Mouse (Mus musculus): ENCODE data around the gene Sfmbt2.

Sfmbt2 gene

DNA sequence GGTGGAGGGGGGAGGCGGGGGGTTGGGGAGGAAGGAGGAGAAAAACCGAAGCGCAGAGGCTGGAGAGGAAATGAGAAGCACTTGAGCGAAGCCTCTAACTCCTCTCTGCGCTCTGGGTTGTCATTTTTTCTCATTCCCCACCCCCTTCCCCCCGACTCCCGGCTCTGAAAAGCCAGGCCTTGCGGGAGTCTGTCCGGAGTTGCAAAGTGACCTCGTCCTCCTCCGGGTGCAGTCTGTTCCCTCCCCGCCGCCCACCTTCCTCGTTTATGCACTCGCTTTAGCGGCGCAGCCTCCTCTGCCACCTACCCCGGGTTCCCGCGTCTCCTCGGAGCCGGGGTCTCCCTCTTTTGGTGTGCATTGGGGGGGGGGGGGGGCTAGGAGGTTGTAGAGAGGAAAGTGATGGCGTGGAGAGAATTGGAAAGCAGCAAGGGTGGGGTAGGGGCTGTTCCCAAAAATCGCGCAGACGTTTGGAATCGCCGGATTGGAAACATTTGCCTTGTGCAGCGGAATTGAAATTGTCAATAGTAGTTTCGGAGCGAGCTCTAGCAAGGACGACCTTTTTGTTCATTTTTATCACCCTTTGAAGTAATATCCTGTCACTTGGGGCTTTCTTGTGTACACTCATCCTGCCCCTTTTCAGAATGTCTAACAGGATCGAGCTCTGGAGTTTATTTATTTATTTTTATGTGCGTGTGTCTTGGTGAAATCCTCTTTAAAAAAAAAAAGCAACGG is 2.6 kb downstream of the Sfmbt2 start:
- no peak for DNase-seq (ENCODE audit: low spot score)

DNA sequence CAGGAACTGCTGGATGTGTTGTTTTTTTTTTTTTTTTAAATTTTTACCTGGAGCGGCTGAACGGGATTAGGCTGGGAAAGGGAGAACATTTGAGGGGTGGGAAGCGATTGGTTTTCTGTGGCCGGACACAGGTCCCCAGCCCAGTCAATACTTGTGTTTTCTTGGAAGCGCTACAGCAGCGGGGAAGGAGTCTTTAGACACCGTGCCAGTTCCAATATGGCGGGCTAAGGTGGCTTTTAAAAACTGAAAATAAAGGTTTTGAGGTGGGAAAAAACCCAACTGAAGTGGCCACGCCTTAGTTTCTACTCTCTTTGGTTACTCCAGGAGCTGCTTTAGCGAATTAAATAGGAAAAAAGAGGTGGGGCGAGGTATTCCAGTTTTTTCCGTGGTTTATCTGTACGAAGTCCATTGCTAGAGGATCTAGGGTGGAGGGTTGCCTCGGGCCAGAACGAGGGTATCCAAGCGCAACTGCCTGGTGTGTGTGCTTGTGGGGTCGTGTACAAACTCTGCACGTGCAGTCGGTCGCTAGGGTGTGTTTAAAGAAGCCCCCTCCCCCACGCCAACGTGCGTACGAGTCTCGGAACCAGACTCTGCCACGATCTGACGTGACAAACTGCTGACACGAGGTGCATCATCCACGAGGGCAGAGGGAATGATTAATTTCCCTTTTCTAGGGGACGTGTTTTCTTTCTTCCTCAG is 3.3 kb downstream of the Sfmbt2 start:
- DNase-seq (ENCODE audit: low spot score) = no peak

DNA sequence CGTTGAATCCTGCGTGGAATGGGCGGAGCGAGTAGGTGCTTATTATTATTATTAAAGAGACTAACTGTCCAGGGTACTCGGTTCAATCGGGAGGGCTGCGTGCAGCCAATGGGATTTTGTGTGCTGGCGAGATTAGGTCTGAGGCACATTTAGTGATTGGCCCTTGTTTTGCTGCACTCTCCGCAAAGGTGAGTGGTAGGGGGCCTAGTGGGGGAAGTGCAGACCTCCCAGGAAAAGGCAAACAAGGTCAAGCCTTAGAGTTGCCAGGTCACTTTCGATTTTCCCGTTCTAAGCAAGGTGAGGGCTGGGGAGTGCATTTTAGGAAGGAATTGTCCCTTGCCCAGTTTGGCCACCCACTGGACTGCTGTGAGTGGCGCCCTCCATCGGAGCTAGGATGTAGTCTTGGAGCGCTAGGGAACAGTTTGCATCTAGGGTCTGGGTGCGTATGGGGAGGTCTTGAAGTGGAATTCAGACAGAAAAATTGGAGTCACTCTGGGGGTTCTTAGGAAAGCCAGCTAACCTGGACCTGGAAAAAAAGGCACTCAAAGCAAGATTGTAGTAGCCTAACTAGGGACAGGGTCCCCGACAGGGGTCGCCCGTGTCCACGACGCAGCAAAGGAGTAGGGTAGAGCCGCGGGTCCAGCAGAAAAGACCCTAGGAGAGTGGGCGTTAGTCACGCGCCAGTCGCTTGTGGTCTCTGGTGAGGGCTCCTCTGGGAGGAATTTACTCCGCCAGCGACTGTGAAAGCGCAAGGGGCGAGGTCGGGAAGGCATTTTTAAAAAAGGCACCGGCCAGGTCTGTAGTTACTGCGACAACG is 4.1 kb downstream of the Sfmbt2 start:
- DNase-seq (ENCODE audit: low spot score) = peak; percentile 21

DNA sequence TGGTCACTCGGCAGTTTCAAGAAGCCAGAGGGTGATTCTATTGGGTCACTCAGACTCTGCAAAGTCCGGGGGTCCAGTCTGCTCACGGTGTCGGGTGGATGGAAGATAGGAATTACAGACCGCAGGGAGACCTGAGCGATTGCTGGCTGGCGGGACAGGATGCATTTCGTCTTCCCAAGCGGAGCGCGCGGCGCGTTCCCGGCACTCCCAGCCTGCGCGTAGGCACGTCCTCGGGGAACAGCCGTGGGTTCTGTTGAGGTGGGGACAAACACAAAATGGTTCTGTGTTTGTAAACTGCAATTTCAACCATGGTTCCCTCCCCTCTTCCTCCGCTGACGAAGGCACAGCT is 4.7 kb downstream of the Sfmbt2 start:
- no peak for DNase-seq (ENCODE audit: low spot score)

DNA sequence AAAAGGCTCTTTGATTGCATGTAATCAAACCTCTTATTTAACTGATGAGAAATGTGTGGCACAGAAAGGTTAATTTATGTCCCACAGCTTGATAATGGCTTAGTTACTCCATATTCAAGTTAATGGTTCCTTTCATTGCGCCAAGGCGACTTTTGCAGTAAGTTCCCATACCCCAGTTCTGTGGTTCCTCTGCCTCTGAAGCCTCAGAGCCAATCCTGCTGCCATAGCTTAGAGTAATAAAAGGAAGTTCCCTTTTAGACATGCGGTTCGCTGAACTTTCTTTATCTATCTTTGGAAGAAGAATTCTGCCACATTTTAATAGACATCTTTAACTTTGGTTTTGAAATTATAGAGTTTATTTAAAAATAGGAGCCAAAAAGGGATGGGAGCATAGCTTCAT is 19.7 kb downstream of the Sfmbt2 start:
- DNase-seq (ENCODE audit: low spot score) = no peak

DNA sequence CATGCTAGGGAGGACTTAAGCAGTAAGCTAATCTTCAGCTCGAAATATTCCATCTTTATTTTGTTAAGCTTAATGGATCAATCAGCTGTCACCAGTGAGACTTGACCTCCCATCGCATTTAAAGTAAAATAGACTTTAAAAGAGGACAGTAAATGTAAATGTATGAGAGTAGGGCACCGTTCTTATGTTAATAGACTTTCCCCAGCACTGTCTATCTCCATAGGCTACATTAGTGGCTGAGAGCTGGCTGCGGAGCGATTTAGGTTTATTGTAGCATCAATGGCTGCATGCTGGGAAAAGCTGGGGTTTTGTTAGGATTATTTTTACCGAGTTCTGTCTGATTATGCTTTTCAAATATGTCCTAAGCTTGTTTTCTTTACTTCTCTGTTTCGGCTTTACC is 20.5 kb downstream of the Sfmbt2 start:
- DNase-seq (ENCODE audit: low spot score) = no peak

DNA sequence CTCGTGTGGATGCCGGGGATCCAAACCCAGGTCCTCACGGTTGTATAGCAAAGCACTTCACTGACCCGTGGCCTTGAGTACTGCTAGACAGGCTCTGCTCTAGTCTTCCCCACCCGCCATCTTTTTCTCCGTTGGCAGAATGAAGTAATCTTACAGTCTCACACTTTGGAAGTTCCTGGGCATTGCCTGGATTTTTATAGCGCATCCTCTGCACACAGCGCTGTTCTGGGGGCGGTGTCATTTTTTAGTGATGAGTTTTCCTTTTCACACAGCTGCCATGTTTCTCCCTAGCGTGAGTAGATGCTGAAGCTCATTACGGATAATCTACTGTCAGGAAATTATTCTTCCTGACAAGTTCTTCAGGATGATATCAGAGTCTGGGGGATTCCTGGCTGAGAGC is 24.8 kb downstream of the Sfmbt2 start:
- DNase-seq (ENCODE audit: low spot score) = no peak

DNA sequence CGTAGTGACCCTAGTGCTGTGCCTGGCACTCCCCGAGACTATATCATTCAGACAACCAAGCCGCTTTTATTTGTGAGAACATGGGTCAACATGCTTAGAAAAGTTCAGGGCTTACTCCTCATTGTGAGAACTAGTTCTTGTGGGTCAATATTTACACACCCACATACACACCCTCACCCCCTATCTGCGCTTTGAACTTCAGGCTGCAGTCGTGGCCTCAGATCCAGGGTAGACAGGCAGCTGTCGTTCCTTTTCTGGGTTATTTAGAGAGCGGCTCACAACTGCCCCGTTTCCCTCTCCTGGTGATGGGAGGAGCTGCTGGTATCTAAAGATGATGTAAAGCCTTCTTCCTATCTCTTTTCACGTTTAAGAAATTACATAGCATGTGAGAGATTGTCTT is 27.5 kb downstream of the Sfmbt2 start:
- DNase-seq (ENCODE audit: low spot score) = no peak

DNA sequence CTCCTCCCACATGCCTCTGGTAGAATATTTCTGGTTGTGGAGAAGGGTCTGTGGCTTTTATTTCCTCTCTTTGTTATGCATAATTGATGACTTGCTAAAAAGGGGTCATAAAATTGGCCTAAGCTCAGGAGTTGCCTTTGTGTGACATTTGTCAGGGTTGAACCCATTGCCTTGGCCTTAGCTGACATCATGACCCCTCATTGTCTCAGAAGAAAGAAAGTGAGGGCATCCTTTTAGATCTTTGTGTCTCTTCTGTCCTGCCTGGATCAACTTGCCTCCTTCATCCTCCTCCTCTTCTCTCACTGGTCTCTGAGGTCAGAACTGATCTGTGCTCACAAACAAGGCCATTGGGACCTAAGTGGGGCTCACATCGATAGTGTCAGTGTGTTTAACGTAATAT is 35.8 kb downstream of the Sfmbt2 start:
- DNase-seq (ENCODE audit: low spot score) = no peak

DNA sequence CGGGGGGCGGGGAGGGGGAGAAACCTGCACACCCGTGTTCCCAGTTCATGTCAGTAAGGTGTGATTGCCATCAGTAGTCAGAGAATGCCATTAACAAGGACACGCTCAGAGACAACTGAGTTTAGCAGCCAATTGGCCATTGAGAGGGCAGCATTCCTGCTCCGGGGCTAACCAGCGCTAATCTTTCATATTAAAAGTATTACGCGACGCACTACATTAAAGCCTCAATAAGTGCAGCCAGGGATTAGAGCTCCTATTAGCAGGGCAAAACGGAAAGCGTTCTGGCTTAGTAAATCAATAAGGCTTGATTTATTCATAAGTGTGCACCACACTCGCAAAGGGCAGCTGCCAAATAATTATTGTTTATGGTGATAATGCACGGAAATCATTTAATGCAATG is 39.1 kb downstream of the Sfmbt2 start:
- DNase-seq (ENCODE audit: low spot score) = no peak

DNA sequence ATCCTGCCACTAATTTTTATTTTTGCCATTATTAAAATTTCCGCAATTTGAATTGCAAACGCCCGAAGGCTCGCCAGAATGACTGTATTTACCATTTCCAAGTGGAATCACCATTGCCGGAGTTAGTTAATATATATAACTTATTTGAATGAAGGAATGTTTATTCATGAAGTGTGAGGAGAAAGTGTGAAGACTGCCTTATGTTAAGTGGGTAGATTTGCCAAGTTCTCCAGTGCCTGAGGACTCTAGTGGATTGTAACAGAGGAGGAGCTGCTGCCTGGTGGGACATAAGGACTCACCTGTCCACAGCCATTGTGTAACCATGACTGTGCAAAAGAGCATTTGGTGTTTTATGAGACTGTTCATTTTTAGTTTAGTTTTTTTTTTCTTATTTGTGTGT is 39.8 kb downstream of the Sfmbt2 start:
- DNase-seq (ENCODE audit: low spot score) = no peak

DNA sequence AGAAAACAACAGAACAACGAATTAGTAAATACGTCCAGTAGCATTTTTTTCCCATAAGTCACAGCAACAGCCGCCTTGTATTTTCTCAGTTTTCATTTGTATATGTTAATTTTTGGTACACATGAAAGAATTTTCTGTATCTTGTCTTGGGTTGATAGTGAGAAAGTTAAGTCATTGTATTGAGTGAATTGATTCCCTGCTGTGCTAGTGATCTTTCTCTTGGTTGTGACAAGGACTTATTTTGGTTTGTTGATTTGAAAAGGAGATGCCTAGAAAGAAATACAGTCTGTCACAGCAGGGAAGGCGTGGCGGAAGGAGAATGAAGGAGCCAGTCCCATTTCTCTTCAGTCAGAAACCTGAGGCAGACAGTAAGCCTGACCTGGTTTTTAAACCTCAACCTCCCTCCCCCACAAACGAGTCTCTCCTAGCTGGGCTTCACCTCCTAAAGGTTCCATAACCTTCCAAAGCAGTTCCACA is 50.7 kb downstream of the Sfmbt2 start:
- no peak for DNase-seq (ENCODE audit: low spot score)

DNA sequence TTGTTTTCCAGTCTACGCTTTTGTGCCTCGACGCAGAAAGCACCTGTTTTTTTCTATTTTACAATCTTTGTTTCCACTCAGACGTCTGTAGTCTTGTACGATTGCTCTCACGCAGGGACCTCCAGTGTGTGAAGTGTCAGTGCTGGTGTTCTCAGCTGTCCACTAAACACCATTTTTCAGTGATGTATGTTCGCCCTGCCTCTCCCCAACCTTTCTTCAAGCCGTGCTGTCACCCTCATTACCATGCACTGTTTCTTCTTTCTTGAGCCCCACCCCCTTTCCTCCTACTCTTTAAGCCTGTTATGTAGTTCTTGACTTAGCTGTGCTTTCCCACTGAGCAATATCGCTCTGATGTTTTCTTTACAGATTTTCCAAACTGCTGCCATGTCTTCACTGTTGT is 67.0 kb downstream of the Sfmbt2 start:
- DNase-seq (ENCODE audit: low spot score) = no peak

DNA sequence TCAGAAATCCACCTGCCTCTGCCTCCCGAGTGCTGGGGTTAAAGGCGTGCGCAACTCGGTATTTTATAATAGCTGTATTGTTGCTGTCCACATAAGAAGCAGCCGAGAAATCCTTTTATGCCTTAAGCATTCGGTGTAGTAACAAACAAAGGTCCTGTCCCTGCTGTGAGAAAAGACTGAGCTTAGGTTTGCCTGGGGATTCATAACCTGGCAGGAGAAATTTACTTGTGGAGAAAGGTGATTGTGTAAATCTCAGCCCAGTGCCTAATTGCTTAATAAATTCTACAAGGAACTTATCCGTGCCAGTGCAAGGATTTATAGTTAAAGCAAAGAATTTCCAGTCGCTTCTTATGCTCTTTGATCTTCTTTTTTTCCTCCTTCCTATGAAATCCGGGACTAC is 71.5 kb downstream of the Sfmbt2 start:
- no peak for DNase-seq (ENCODE audit: low spot score)

DNA sequence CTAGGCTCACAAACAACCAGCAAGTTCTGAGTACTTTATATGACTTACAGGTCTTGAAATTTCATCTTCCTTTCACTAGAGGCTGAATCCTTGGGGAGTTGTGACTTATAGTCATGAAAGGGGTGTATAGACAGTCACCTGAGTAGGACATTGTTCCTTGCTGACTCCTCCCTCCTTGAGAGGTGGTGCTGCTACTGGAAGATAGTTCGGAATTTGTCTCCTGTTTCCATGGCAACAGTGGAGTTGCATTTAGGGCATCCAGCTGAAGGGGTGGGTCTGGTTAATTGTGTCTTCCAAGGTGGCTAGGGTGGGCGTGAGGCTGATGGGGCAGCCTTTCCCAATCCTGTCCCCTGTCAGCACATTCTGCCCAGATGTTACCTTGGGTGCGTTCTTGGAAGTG is 83.3 kb downstream of the Sfmbt2 start:
- DNase-seq (ENCODE audit: low spot score) = no peak

DNA sequence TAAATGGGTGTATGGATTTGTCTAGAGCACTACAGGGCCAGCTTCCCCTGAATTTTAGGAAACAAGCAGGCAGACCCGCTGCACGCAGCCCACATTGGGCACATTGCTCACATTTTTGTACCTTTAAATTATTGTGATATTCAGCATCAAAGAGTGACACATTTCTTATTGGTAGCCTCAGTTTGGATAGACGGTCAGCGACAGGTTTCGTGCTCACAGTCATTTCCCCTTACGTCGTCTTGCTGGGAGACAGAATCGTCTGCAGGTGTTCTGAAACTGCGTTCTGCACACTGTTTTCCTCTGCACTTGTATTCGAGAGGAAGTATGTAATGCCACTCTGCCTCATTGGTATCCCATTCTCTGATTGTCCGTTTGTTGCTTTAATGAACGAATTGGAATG is 88.0 kb downstream of the Sfmbt2 start:
- DNase-seq (ENCODE audit: low spot score) = no peak

DNA sequence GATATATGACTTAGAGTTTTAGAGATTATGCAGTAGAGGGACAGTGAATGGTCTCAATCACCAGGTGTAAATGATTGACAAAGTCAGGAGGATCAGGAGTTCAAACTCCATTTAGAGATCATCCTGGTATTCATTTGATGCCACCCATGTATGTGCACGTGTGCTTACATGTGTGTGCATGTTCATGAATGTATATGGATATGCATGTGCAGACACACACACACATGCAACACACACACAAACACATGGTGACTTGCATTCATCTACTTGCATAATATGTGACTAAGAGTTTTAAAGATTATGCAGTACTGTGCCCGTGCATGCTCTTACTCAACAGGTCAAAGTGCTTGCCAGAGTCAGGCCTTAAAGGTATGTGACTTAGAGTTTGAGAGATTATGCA is 146.2 kb downstream of the Sfmbt2 start:
- DNase-seq (ENCODE audit: low spot score) = no peak

DNA sequence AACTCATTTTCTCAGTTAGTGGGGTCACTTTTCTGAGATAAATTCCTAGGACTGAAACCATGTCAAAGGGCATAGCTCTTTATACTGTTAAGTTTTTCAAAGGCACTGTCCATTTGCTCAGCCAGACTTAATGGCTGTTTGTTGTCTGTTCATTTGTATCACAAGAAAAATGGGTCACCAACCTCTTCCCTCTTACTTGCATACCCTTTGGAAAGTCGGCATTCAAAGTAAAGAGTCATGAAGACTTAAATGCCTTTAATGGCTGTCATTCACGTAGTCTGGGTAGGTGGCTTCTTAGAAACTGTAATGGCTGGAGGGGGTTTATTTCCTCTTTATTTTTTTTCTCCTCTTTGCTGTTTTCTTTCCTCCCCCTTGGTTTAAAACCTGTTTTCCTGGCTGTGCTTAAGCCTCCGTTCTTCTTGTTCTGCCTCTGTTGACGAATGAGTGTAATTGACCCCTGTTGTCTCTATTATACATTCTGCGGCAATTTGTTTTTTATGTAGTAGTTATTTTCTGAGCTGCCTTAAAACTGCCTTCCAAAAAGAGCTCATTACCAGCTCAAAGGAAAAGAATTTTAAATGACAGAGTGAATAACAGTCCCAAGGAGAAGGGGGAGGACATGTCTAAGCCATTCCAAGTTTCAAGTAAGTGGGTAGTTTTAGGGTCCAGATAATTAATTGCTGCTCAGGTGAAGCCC is 151.6 kb downstream of the Sfmbt2 start:
- no peak for DNase-seq (ENCODE audit: low spot score)

DNA sequence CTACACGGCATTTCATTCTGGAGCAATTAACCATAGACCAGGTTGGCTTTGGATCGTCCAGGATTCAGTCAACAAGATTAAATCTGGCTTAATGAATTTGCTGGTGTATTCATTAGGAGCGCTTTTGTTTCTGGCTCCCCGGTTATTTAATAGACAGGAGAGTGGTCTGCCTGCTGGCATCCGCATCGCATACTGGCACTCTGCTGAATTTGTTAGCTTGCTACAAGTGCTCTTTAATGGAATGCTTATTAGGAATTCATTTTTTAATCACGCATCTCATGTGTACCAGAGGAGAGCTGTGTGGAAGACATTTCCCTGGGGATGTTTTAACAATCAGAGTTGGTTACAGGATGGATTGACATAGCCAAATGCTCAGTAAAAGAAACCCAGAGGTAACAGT is 155.3 kb downstream of the Sfmbt2 start:
- no peak for DNase-seq (ENCODE audit: low spot score)

DNA sequence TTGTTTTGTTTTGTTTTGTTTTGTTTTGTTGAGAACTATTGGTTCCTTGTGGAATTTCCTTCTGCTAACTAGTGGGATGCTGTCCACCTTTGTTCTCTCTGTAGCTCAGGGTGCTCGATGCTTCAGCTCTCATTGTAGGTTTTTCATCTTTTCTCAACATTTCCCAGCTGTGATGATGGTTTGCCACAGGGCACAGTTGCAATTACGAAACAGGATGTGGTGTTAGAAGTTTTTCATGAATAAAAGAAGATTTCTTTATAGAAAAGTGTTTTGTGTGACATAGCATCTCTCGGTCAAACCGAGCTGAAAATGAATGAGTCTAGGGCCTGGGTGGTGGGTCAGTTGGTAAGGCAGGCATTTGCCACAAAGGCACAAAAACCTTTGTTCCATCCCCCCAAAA is 171.5 kb downstream of the Sfmbt2 start:
- DNase-seq (ENCODE audit: low spot score) = no peak

DNA sequence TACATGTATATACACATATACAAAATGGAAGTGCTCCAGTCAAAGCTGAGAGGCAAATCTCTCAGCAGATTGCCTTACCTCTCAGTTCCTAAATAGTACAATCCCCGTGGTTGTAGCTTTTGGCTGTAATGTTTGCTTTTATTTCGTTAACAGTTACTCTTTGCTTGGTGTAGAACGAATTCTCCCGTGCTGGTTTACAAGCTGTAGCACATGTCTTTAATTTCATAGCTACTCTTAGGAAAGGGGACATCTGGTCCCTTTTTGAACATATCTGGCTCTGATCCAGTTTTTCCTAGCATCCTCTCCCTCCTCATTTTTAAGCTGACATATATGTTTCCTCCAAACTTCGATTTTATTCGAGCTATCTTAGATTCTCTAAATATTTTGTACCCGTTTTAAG is 172.1 kb downstream of the Sfmbt2 start:
- DNase-seq (ENCODE audit: low spot score) = no peak

DNA sequence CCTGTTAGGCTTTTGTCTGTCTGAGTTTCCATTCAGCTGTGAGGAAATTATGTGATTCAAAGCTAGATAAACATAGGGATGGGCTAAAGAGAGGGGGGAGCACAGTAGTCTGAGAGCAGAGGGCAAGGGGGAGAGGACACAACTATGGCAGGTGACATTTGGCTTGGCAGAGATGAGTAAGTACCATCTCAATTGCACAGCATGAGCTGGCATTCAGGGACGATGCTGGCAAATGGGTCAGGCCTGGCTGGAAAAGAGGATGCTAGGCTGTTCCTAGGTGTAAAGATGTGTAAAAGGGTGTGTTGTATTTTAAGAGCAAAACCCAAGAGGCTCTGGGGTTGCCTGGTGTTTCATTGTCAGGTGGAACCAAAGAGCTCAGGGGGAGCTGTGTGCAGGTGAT is 188.5 kb downstream of the Sfmbt2 start:
- DNase-seq (ENCODE audit: low spot score) = no peak

DNA sequence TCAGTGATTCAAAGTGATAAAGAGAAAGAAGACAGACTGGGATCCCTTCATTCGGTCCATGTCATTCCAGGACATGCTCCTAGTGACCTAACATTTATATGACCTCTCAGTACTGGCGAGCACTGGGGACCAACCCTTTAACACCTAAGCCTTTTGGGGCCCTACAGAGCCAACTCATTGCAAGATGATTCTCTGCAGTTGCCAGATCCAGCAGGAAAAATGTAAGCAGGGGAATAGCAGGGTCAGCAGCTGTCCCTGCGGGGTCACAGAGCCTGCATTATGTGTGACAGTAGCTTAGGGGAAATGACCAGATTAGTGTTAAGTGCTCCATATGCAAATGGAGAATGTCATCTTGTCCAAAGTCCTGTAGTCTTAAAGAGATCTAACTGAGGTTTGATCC is 195.2 kb downstream of the Sfmbt2 start:
- DNase-seq (ENCODE audit: low spot score) = no peak

All from ovary, postnatal 14 days (tissue).